Mouse (Mus musculus) layer of hippocampus, adult 9-11 months (tissue): Measurements from ENCODE around the gene Rwdd1.
"Not testable (repeated sequence)": the region's sequence is repeated elsewhere in the genome, so short reads cannot be mapped to it uniquely, and the experiment has no call there.

ENCODE experiments used
- DNase-seq: peaks from one replicate; pipeline ENCODE4 v3.0.0; 2022

Gene Rwdd1

GRCm38 (mm10) chr10:34019302-34020075, at the start of gene Rwdd1:
Gene Rwdd1 (minus strand): TSS chr10:34019624.
- peak; percentile 98 for DNase-seq

- no peak for DNase-seq
Measured at GRCm38 (mm10) chr10:34066591-34066990, 47.2 kb upstream of the Rwdd1 start.

GRCm38 (mm10) chr10:34053987-34054386, 34.6 kb upstream of the Rwdd1 start:
- DNase-seq, result no peak

- DNase-seq, result no peak
Measured at GRCm38 (mm10) chr10:34044210-34044609, 24.8 kb upstream of the Rwdd1 start, which contains the start of gene Calhm4. Gene Calhm4 (minus strand): TSS chr10:34044310.

- no peak for DNase-seq
Measured at GRCm38 (mm10) chr10:34037401-34037800, 18.0 kb upstream of the Rwdd1 start, which contains the start of gene Trappc3l. Gene Trappc3l (plus strand): TSS chr10:34037597.

DNA sequence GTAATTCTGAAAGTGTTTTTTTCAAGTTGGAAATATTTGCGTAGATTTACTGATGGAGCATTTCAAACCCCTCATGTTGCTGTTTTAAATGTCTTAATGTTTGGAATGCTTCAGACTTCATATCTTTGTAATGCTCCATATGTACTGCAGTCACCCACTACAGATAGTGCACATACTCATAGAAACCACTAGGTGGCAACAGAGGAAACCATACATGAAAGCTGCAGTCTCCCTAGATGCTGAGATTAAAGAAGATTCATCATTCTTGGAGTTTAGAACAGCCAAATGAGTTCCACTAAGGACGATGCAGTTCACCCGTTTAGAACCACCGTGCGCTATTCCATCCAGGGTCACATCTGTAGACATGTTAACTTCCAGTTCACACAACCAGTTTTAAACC, 17.2 kb upstream of the Rwdd1 start:
- DNase-seq, result peak; percentile 34

GRCm38 (mm10) chr10:34033630-34034305, 14.3 kb upstream of the Rwdd1 start:
- DNase-seq, result peak; percentile 64

DNA sequence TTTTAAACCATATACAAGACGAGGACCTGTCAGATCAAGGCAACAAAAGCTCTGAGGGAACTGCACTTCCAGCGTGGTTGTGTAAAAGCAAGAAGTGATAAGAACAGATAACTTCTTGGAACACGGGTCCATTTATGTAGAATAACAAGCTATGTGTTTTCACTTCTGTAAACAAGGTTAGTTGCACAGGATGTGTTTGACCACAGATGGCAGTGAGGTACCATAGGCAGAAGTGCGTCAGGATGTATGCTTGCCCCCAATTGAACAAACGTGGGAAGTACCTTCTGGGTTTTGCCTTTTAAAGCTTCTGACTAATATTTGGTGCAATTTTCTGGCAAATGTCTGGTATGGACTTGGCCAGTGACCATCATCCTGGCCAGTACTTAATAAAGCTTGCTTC, 10.9 kb upstream of the Rwdd1 start:
- DNase-seq, result no peak

DNA sequence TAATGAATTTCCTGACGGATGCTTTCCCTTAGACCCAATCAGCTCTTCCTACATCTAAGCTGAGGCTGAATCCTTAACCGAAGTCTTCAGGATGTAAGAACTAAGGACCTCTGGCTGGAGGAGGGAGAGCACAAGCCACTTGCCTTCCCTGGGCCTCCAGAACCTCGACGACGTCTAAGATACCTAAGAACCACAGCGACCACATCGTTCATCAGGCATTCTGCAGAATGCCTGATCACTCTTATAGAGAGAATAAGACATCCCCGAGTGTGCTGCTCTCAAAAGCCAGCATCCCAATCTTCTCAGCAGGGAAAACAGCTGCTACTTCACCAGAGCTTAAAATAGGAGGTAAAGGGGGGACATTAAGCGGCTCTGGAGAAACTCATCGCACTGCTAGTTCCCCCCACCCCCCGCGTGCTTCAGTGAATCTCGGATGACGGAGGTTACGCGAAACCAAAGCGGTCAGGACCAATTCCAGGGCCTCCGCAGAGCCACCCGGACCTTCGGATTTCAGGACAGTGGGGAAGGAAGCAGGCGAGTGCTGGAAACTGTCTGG, 600 bp downstream of the Rwdd1 start:
- DNase-seq, result no peak

GRCm38 (mm10) chr10:34013241-34013640, 6.2 kb downstream of the Rwdd1 start:
- no peak for DNase-seq

DNA sequence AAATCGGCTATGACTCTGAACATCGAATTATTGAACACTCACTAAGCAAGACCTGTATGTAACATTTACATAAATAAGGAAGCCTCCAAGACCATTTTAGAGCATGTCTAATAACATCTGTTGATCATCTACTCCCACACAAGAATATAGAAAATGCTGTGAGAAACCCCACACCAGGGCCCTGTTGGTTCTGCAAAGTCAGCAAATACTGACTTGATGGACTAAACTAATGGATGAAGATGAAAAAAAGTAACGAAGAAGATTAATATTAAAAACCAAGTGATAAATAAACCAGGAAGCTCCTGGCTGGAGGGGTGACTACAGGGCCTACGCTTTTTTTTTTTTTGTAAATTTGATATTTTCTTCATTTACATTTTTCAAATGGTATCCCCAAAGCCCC, 6.8 kb downstream of the Rwdd1 start:
- no peak for DNase-seq

DNA sequence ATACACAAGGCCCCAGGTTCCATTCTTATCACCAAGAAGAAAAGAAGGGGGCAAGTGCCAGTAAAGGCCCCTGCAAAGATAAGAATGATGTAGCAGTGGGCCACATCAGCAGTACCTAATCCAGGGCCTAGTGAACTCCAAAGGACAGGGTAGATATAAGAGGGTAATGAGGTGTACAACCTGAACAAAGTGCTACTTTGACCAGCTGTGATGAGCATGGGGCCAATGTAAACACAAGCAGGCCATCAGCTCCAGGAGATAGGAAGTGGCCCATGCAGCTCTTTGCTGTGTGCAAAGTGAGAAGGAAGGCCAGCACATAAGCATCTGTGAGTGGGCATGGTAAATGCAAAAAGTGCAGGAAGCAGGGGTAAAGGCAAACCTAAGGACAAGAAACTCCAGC, 21.0 kb downstream of the Rwdd1 start:
- no peak for DNase-seq

DNA sequence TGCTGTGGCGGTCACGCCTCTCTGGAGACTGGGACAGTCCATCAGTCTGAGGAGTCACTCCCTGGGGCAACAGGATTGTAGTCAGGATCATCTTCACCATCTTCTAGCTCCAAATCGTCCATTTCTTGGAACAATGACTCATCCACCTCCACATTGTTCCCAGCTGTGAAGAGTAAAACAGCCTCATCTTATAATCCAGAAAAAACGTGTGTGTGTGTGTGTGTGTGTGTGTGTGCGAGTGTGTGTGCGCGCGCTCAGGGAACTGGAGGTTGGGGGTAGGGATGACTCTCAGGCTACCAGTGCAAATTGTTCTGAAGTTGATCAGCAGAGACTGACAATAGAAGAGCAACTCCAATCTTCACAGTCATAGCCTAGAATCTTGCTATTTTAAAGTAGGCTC, 22.7 kb downstream of the Rwdd1 start:
- DNase-seq, result not testable (repeated sequence)

GRCm38 (mm10) chr10:33986771-33987170, 32.7 kb downstream of the Rwdd1 start:
- peak; percentile 57 for DNase-seq

DNA sequence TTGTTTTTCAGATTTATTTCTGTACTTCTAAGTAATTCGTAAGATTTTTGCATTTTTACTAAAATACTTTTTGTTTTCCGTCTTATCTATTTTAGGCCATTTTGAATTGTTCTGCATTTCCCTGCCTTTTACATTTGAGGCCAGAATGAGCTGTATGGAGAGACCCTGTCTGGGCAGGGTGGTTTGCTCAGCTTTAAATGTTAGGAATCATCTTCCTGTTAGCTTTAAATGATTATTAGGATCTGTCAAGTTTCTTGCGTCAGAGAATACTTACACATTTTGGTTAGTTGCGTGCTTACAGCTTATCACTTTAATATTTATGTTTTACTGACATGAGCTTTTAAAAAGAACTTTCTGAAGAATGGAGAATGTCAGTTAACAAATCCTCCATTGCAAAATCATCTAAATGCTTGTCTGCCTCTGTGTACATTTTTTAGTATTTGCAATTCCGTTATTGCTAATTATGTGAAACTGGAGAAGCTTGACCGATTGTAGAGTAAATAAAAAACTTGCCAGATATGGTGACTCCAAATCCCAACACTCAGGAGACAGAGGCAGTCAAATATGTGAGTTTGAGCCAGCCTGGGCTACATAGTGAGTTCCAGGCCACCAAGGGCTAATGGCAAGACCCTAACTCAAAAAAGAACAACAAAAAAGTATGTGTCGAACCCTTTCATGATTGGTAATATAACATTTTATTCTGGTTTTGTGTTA, 44.5 kb downstream of the Rwdd1 start:
- DNase-seq, result no peak

DNA sequence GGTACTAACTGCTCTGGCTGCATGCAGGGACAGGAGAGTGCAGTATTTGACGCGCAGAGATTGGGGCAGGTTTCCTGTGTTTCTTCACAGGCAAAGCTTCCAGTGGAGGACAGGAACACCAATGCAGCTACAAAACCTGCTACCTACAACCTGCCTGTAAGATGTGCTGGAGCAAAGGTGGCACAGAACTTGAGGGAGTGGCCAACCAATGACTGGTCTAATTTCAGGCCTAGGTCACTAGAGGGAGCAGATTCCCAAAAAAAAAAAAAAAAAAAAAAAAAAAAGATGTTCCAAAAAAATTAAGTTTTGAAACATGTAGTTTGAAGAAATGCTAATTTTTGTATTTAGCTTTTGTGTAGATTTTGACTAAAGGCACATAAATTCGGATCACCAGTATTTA, 66.9 kb downstream of the Rwdd1 start:
- no peak for DNase-seq

DNA sequence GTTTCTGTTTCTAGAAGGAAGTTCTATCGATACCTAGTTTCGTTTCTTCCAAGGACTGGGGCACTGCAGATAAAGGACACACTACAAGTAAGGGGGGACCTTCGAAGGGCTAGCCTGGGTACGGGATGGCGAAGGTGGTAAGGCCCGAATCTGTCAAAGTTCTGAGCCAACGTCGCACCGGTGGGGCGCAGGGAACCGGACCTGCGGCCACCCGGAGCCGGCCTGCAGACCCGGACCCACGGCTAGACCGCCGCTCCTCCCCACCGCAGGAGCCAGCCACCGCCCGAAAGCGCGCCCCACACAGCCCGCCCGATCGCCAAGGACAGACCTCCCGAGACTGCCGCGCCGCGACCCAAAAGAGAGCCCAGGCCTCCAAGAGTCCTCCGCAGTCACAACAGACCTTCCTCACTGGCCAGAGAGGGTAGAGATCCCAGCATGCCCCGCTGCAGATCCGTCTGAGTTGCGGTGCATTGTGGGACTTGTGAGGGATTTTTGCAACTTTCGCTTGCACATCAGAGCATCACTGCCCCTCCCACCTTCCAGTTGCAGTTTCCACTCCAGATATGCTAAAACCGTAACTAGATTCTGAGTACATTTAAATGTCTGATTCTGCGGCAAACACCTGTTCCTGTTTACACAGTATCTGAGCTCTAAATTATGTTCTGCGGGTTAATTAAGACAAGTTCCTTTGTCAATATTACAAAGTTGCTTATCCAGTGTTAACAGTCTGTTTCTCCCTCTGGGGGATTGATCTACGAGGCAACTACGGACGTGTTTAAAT, 68.4 kb downstream of the Rwdd1 start, which contains the start of gene Zup1:
TSS of gene Zup1 (minus strand) at position 467 of the 781 bp plus-strand sequence.
- peak; percentile 83 for DNase-seq
